Mouse (Mus musculus) small intestine, adult 2 months (tissue): Measurements from ENCODE around the gene Itih1.

Source experiments
- CTCF ChIP-seq: fragments of 200-500 bp; IDR thresholded peaks from 2 replicates; pipeline ENCODE4 v1.5.1; 2012; ENCODE audit warnings: low read depth, mild to moderate bottlenecking, control low read depth, inconsistent platforms, low read length, moderate library complexity, mixed read lengths; ENCODE audit not compliant: insufficient replicate concordance, insufficient read length; ENCODE audit errors: extremely low read depth
- POLR2A ChIP-seq: fragments of 200-500 bp; IDR thresholded peaks from 2 replicates; pipeline ENCODE4 v1.6.1; 2012; ENCODE audit warnings: low read depth, mild to moderate bottlenecking, control low read depth, inconsistent platforms, low read length, moderate library complexity

DNA sequence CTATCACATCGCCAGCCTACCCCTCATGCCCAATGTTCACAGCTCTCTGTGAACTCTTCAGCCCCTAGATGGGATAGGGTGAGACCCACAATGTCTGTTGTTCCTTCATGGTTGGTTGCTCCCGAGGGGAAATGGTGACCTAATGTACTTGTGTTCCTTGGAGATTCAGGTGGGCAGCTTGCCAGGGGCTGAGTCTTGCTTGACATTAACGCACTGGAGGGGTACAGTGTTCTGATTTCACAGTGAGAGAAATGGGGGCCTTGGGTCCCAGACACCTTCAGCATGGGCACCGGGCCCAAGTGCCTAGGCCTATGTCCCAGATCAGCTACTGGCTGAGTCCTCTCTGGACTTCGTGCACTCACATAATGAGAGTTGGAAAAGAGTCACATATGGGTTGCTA, 29.7 kb downstream of the Itih1 start:
- TF ChIP-seq POLR2A (no peak), CTCF (no peak)
